ENCODE assay signal across 8 mouse cellular contexts in the genomic region with DNA sequence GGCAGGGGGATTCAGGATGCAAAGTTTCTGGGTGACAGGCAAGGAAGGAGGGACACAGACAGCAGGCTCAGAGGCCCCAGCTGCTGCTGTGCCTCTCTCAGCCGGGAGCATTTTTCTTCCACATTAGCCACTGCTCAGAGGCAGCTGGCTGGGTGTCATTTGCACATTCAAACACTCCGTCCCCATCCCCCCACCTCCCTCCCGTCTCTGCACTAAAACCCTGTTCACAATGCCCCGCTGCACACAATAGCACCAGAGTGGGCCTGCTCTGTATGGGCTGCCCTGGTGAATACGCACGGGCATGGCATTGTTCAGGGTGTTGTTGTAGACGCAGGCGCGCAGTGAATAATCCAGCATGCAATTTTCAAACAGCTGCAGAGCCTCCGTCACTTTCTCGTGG.
DNase-seq lines count a peak whose midpoint lies in the region; ATAC-seq and TF ChIP-seq lines count a peak whose summit lies in the region.

No protein-coding gene starts in this region.

- peak; percentile 29 for DNase-seq in gastrocnemius, postnatal 14 days
- no peak for DNase-seq in gastrocnemius, postnatal 36 days
- peak; percentile 39 for DNase-seq in ES-E14 (ENCODE audit: low read depth, low spot score)
- peak; percentile 74 for DNase-seq in forebrain, postnatal 0 days
- DNase-seq in spleen, postnatal 10 days (ENCODE audit: low spot score in 2 of 2), result no peak
- DNase-seq in gastrocnemius, postnatal 25 days, result no peak

- no peak overlapping the region for H3K4me2 ChIP-seq in forebrain, postnatal 0 days (ENCODE audit: low read depth)
- peak overlapping the region; percentile 5 for H3K4me2 ChIP-seq in midbrain, embryonic 13.5 days (replicated peaks)

- TF ChIP-seq CTCF in forebrain, postnatal 0 days (IDR thresholded peaks at IDR 0.05; ENCODE audit: low read depth), result no peak

- H3K4me1 ChIP-seq in ES-E14 (ENCODE audit: control insufficient read depth in 2 of 2, insufficient read depth in 2 of 2, low read length in 2 of 2, poor library complexity in 1 of 2), result peaks cover 0 to 14% of the 10 kb centered on the region in 2 experiments; a peak in 2 of 4 replicates
- peaks cover 12% of the 10 kb centered on the region; the same call in 1 of the 2 replicates for H3K4me1 ChIP-seq in forebrain, postnatal 0 days (ENCODE audit: insufficient read depth)
- H3K4me1 ChIP-seq in midbrain, embryonic 13.5 days (replicated peaks), result peaks cover 37% of the 10 kb centered on the region

- peak; percentile 93 for ATAC-seq in forebrain, postnatal 0 days
- peak; percentile 99 for ATAC-seq in midbrain, embryonic 13.5 days
- no peak for ATAC-seq in monocyte, adult 5-6 weeks (replicated peaks; ENCODE audit: insufficient number of reproducible peaks, low FRiP score, low TSS enrichment, poor library complexity, severe bottlenecking)

- H3K36me3 ChIP-seq in ES-E14 (ENCODE audit: control insufficient read depth, insufficient read depth, low read length, poor library complexity, severe bottlenecking), result no peaks in the 10 kb centered on the region
- H3K36me3 ChIP-seq in forebrain, postnatal 0 days (ENCODE audit: insufficient read depth), result 0 out of 2 replicates have a peak, but pooled peaks cover 2% of the 10 kb centered on the region
- H3K36me3 ChIP-seq in midbrain, embryonic 13.5 days, result peaks cover 5% of the 10 kb centered on the region; the same call in 1 of the 2 replicates

- in situ Hi-C loops in ES-E14 (cut with MboI; ENCODE audit: low sequenced_read_pairs in 2 of 2, unreplicated experiment in 2 of 2), result loop anchor here in 1 of 2 experiments (25.0 kb wide), 1 partner anchor 640 kb away; no protein-coding TSS in a partner anchor

- no peak overlapping the region for H3K4me3 ChIP-seq in ES-E14 (ENCODE audit: insufficient read depth in 1 of 2, low read depth in 1 of 2, low read length in 2 of 2, poor library complexity in 1 of 2, severe bottlenecking in 1 of 2)
- no peak overlapping the region for H3K4me3 ChIP-seq in forebrain, postnatal 0 days (ENCODE audit: low read depth, low read length)
- H3K4me3 ChIP-seq in midbrain, embryonic 13.5 days (replicated peaks), result no peak overlapping the region

- WGBS in forebrain, postnatal 0 days, result 7% methylated on average over 11 of the region's 11 CpGs
- WGBS in midbrain, embryonic 13.5 days, result 4% methylated on average over 11 of the region's 11 CpGs

- intact Hi-C loops in gastrocnemius, postnatal 14 days (cut with DNase I; ENCODE audit: low total_unique reads), result no loop called here
- intact Hi-C loops in gastrocnemius, postnatal 36 days (cut with DNase I), result no loop called here

- no peak overlapping the region for H3K9ac ChIP-seq in ES-E14 (ENCODE audit: insufficient read depth, low read depth, low read length, poor library complexity, severe bottlenecking)
- H3K9ac ChIP-seq in forebrain, postnatal 0 days, result no peak overlapping the region
- peak overlapping the region; percentile 5; the same call in 1 of the 2 replicates for H3K9ac ChIP-seq in midbrain, embryonic 13.5 days (replicated peaks)

- no peaks in the 10 kb centered on the region for H3K9me3 ChIP-seq in ES-E14 (ENCODE audit: control insufficient read depth, insufficient read depth, low read depth, low read length)
- H3K9me3 ChIP-seq in forebrain, postnatal 0 days (ENCODE audit: low read length), result no peaks in the 10 kb centered on the region
- H3K9me3 ChIP-seq in midbrain, embryonic 13.5 days, result no peaks in the 10 kb centered on the region

- no peak overlapping the region for H3K27ac ChIP-seq in ES-E14 (ENCODE audit: insufficient read depth, low read depth, low read length, poor library complexity, severe bottlenecking)
- H3K27ac ChIP-seq in forebrain, postnatal 0 days (ENCODE audit: low read depth, low read length), result peak overlapping the region; percentile 51
- peak overlapping the region; percentile 92 for H3K27ac ChIP-seq in midbrain, embryonic 13.5 days

- no peaks in the 10 kb centered on the region for H3K27me3 ChIP-seq in forebrain, postnatal 0 days (ENCODE audit: insufficient read depth, low read length)
- H3K27me3 ChIP-seq in midbrain, embryonic 13.5 days, result no peaks in the 10 kb centered on the region

TF ChIP-seq in ES-E14, 5 proteins besides CTCF, POLR2A, EP300 and RAD21:
- TF ChIP-seq ZC3H11A (IDR thresholded peaks at IDR 0.05; ENCODE audit: borderline replicate concordance, low read depth, low read length), result no peak
- TF ChIP-seq CHD2 (IDR thresholded peaks at IDR 0.05; ENCODE audit: low read depth, low read length), result no peak
- no peak for TF ChIP-seq MAFK (IDR thresholded peaks at IDR 0.05; ENCODE audit: insufficient read depth, low read depth, low read length)
- TF ChIP-seq HCFC1 (IDR thresholded peaks at IDR 0.05; ENCODE audit: borderline replicate concordance, insufficient read depth, low read length), result no peak
- no peak for TF ChIP-seq ZNF384 (IDR thresholded peaks at IDR 0.05; ENCODE audit: low read depth, low read length)

Comparison
In these comparisons a context has a peak if more than half of its experiments do, and no peak if none do; other contexts are left out.
1. DNase-seq: peak in gastrocnemius, postnatal 14 days (single experiment), ES-E14 (single experiment) and forebrain, postnatal 0 days (single experiment); none in gastrocnemius, postnatal 36 days (0 of 2), spleen, postnatal 10 days (0 of 2) and gastrocnemius, postnatal 25 days (single experiment).